Mouse (Mus musculus) forebrain, embryonic 14.5 days (tissue): ENCODE results near the gene Wdr73. TPM values are rescaled to one million over a fixed set of nuclear protein-coding genes. Genes with fewer than 3 reads are reported as not detected.

Experiments
- ATAC-seq: fragments of 200-750 bp; cut with Nextera tagmentation; 2 replicates; pipeline ENCODE4 v1.8.0; 2017; ENCODE audit warnings: mild to moderate bottlenecking, moderate library complexity
- DNase-seq: peaks from one replicate; pipeline ENCODE4 v3.0.0-alpha.2; 2015; ENCODE audit warnings: low spot score
- H3K27ac ChIP-seq: fragments of 300-500 bp; sonication (generic); 2 replicates; pipeline ENCODE4 v1.5.1; 2014; ENCODE audit warnings: low read depth, mild to moderate bottlenecking, control low read depth, low read length, moderate library complexity
- H3K27me3 ChIP-seq: fragments of 300-500 bp; sonication (generic); replicated peaks from 2 replicates; pipeline ENCODE4 v1.6.1; 2014; ENCODE audit warnings: low read length, control low read depth, mixed read lengths; ENCODE audit not compliant: control insufficient read depth, insufficient read depth
- H3K36me3 ChIP-seq: fragments of 300-500 bp; sonication (generic); 2 replicates; pipeline ENCODE4 v1.6.1; 2014; ENCODE audit warnings: low read length, control low read depth; ENCODE audit not compliant: control insufficient read depth, insufficient read depth
- H3K4me1 ChIP-seq: fragments of 300-500 bp; sonication (generic); 2 replicates; pipeline ENCODE4 v1.6.1; 2014; ENCODE audit warnings: antibody characterized with exemption, low read length, control low read depth; ENCODE audit not compliant: control insufficient read depth, insufficient read depth
- H3K4me2 ChIP-seq: fragments of 300-500 bp; sonication (generic); 2 replicates; pipeline ENCODE4 v1.6.1; 2014; ENCODE audit warnings: mild to moderate bottlenecking, control low read depth, low read length
- H3K4me3 ChIP-seq: fragments of 300-500 bp; sonication (generic); 2 replicates; pipeline ENCODE4 v1.5.1; 2014; ENCODE audit warnings: low read depth, low read length, control low read depth
- H3K9ac ChIP-seq: fragments of 300-500 bp; sonication (generic); 2 replicates; pipeline ENCODE4 v1.6.1; 2014; ENCODE audit warnings: mild to moderate bottlenecking, low read length, control low read depth, moderate library complexity
- H3K9me3 ChIP-seq: fragments of 300-500 bp; sonication (generic); replicated peaks from 2 replicates; pipeline ENCODE4 v1.6.1; 2016; ENCODE audit warnings: low read length, control low read depth, mixed read lengths; ENCODE audit not compliant: control insufficient read depth
- WGBS: fragments of 180-500 bp; shearing (Covaris S2); extraction: QIAGEN DNeasy Blood & Tissue Kit; methylation state at CpG from one replicate; pipeline ENCODE4 v1.1.7; 2014; 5-methylcytosine and 5-hydroxymethylcytosine counted together
- polyA plus RNA-seq: library from polyadenylated mRNA; unstranded; fragments of >200 nt; fragmentation: Nextera tagmentation; extraction: Ambion mirVana; gene quantifications from 2 replicates; pipeline ENCODE4 v1.2.1, GENCODE M21; 2014

Gene Wdr73
- polyA plus RNA-seq, 1 experiment from 2014 or later: 36.3 TPM

DNA sequence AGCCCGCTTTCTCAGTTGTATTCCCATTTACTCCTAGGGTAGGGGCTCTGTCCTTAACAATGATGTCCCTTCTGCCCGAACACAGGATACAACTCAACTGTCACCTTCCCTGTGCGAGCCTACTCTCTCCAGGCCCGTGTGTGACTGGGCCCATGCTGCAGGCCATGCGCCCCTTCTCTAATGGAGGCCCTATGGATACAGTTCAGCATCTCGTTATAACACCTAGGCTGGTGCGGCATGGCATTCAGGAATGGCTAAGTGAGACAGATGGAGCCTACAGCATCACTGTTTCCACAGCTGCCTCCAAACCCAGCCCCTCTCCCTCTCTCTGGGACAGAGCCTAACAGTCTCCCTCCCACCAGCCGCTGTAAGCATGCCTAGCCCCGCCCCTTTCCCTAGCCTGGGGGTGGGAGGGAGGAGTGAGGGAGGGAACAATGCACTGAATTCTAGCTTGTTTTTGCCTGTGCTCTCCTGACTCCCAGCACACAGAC is 12.0 kb downstream of the Wdr73 start:
- peak; percentile 82 for DNase-seq
- Histone ChIP-seq H3K4me2 (no peak overlapping the region), H3K4me1 (peaks cover 6% of the 10 kb centered on the region; the same call in 1 of the 2 replicates), H3K27me3 (no peaks in the 10 kb centered on the region), H3K4me3 (no peak overlapping the region), H3K9ac (0 out of 2 replicates have a peak overlapping the region, but pooled peaks have one; percentile 2), H3K36me3 (peaks cover 40% of the 10 kb centered on the region), H3K27ac (peak overlapping the region; percentile 67), H3K9me3 (no peaks in the 10 kb centered on the region)
- 46% methylated on average over 8 of the region's 9 CpGs for WGBS
- peak; percentile 88 for ATAC-seq

DNA sequence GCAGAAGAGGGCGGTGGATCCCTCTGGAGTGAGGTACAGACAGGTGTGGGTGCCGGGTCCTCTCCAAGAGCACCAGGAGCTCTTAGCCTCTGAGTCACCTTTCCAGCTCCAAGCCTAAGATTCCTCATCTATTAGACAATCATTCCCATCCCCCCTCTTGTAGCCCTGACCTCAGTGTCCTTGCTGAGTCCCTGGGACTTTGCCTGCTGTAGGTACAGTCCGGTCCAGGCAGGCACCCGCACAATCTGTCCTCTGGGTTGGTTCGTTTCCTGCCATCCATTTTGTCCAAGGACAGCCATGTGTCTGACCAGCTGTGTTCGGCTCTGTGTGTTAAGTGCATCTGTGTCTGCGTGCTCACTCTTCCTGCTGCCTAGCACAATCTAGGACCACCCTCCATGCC is 12.5 kb downstream of the Wdr73 start:
- H3K4me3 ChIP-seq: no peak overlapping the region
- WGBS: 73% methylated on average over 7 of the region's 7 CpGs
- no peaks in the 10 kb centered on the region for H3K27me3 ChIP-seq
- H3K36me3 ChIP-seq: peaks cover 36% of the 10 kb centered on the region
- no peaks in the 10 kb centered on the region for H3K9me3 ChIP-seq
- H3K4me1 ChIP-seq: peaks cover 6% of the 10 kb centered on the region; the same call in 1 of the 2 replicates
- ATAC-seq (peak; percentile 53; the same call in 1 of the 2 replicates), DNase-seq (no peak)
- no peak overlapping the region for H3K4me2 ChIP-seq
- no peak overlapping the region for H3K9ac ChIP-seq
- peak overlapping the region; percentile 67 for H3K27ac ChIP-seq

DNA sequence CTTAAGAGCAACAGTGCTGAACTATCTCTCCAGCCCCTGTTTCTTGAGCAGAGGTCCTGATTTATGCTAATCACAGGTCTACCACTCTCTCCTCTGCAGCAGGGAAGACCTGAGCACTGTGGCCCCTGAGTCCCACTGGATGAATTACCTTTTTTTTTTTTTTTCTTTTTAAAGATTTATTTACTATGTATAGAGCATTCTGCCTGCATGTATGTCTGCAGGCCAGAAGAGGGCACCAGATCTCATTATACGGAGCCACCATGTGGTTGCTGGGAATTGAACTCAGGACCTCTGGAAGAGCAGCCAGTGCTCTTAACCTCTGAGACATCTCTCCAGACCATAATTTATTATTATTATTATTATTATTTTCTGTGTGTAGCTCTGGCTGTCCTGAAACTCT is 15.4 kb downstream of the Wdr73 start:
- Histone ChIP-seq H3K9ac (no peak overlapping the region), H3K9me3 (no peaks in the 10 kb centered on the region), H3K4me2 (no peak overlapping the region), H3K36me3 (peaks cover 6% of the 10 kb centered on the region), H3K4me1 (peaks cover 6% of the 10 kb centered on the region; the same call in 1 of the 2 replicates), H3K27ac (no peak overlapping the region), H3K4me3 (no peak overlapping the region), H3K27me3 (no peaks in the 10 kb centered on the region)
- DNase-seq (peak; percentile 15), ATAC-seq (no peak)
- 14% methylated on average over 1 of the region's 1 CpGs for WGBS

DNA sequence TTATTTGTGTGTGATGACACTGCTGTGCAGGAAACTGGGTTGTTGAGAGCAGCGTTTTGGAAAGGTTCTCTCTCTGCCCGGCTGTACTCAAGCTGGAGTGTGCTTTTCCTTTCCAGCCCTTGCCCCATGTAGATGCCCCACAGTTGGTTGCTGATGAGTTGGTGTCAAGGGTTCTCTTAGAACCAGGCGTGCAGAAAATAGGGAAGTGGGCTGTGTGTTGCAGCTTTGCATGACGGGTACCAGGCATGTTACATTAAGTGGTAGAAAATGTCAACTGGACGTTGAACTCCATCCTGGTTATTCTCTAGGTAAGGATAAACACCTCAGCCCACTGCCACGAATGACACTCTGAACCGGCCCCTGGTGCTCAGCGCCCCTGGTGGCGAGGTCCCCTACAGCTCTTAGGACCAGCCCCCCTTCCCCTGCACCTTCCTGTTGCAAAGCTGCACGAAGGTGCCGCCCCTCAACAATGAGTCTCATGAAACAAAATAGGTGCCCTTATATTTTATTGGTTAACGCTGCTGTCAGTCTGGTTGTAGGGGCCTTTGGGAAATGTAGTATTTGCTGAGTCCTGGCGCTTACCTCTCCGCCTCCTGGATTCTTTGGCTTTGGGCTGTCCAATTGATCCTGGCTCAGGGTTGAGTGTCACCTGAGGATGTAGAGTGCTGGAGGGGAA is 18.1 kb downstream of the Wdr73 start:
- ATAC-seq: peak; percentile 92
- no peak overlapping the region; the same call in 1 of the 2 replicates for H3K4me3 ChIP-seq
- DNase-seq: peak; percentile 93
- H3K9ac ChIP-seq: no peak overlapping the region
- H3K36me3 ChIP-seq: 0 out of 2 replicates have a peak, but pooled peaks cover 3% of the 10 kb centered on the region
- no peaks in the 10 kb centered on the region for H3K9me3 ChIP-seq
- WGBS: 24% methylated on average over 14 of the region's 14 CpGs
- peak overlapping the region; percentile 38; the same call in 1 of the 2 replicates for H3K4me2 ChIP-seq
- H3K4me1 ChIP-seq: no peaks in the 10 kb centered on the region
- no peaks in the 10 kb centered on the region for H3K27me3 ChIP-seq
- no peak overlapping the region for H3K27ac ChIP-seq

DNA sequence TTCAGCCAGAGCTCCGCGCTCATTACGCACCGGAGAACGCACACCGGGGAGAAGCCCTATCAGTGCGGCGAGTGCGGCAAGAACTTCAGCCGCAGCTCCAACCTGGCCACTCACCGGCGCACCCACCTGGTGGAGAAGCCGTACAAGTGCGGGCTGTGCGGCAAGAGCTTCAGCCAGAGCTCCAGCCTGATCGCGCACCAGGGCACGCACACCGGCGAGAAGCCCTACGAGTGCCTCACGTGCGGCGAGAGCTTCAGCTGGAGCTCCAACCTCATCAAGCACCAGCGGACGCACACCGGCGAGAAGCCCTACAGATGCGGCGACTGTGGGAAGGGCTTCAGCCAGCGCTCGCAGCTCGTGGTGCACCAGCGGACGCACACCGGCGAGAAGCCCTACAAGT is 25.3 kb downstream of the Wdr73 start:
- H3K27me3 ChIP-seq: 0 out of 2 replicates have a peak, but pooled peaks cover 4% of the 10 kb centered on the region
- no peak overlapping the region for H3K4me2 ChIP-seq
- no peak overlapping the region for H3K9ac ChIP-seq
- DNase-seq: no peak
- WGBS: 24% methylated on average over 37 of the region's 37 CpGs
- H3K27ac ChIP-seq: no peak overlapping the region
- no peaks in the 10 kb centered on the region for H3K4me1 ChIP-seq
- no peak for ATAC-seq
- H3K9me3 ChIP-seq: no peaks in the 10 kb centered on the region
- H3K36me3 ChIP-seq: peaks cover 70% of the 10 kb centered on the region
- no peak overlapping the region for H3K4me3 ChIP-seq

DNA sequence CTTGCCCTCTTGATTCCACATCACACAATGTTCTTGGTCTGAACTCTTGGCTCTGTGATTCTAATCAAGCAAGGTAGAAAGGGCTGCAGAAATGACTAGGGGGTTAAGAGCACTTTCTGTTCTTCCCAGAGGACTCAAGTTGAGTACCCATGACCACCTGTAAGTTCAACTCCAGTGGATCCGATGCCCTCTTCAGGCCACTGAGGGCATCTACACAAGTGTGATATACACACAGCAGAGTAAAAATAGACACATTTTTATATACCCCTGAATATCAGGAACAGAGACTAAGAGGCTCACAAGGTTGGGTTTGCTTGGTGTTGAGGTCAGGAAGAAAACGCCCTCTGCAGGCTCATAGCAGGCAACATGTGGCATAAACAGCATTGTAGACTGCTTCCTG is 27.4 kb downstream of the Wdr73 start:
- Histone ChIP-seq H3K9ac (no peak overlapping the region), H3K4me3 (no peak overlapping the region), H3K27ac (no peak overlapping the region), H3K36me3 (peaks cover 86% of the 10 kb centered on the region), H3K4me1 (no peaks in the 10 kb centered on the region), H3K27me3 (0 out of 2 replicates have a peak, but pooled peaks cover 4% of the 10 kb centered on the region), H3K4me2 (no peak overlapping the region), H3K9me3 (no peaks in the 10 kb centered on the region)
- 96% methylated on average over 2 of the region's 2 CpGs for WGBS
- ATAC-seq: no peak
- DNase-seq: no peak

DNA sequence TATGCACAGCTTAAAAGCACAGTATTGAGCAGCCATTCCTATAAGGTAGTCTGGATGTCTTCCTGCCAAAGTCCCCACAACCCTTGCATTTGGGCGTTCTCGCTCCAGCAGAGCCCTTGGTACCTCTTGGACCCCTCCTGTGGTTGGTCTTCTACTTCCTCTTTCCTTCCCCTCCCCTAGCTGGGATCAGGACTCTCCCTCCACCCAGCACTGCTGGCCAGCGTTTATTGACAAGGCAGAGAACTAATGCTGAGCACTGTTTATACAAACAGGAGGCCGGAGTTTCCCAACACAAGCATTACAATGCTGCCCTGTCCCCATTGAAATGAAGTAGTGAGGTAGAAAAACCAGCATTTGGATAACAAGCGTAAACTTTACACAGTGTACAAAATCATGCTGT is 28.0 kb downstream of the Wdr73 start:
- WGBS: 86% methylated on average over 5 of the region's 5 CpGs
- DNase-seq (no peak), ATAC-seq (no peak)
- Histone ChIP-seq H3K9me3 (no peaks in the 10 kb centered on the region), H3K27ac (no peak overlapping the region), H3K36me3 (peaks cover 92% of the 10 kb centered on the region), H3K4me1 (no peaks in the 10 kb centered on the region), H3K27me3 (0 out of 2 replicates have a peak, but pooled peaks cover 4% of the 10 kb centered on the region), H3K4me3 (no peak overlapping the region), H3K4me2 (no peak overlapping the region), H3K9ac (no peak overlapping the region)

DNA sequence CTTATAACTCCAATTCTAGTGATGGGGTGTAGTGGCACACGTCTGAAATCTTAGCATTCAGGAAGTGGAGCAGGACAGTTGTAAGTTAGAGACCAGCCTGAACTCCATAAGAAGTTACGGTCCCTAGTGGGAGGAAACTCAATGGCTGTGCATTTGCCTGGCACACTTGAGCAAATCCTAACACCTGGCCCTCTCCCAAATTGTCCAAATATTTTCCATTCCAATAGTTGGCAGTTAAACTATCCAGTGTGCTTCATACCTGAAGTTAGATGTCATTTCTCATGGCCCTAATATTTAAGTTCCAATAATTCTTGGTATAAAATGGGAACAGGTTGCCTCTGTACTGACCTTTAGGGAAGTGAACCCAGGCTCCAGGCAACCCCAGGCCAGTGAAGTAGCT is 32.4 kb downstream of the Wdr73 start:
- Histone ChIP-seq H3K27ac (no peak overlapping the region), H3K9ac (no peak overlapping the region), H3K9me3 (no peaks in the 10 kb centered on the region), H3K27me3 (no peaks in the 10 kb centered on the region), H3K36me3 (peaks cover 90% of the 10 kb centered on the region), H3K4me1 (no peaks in the 10 kb centered on the region), H3K4me2 (no peak overlapping the region), H3K4me3 (no peak overlapping the region)
- 91% methylated on average over 2 of the region's 2 CpGs for WGBS
- ATAC-seq (no peak), DNase-seq (no peak)

DNA sequence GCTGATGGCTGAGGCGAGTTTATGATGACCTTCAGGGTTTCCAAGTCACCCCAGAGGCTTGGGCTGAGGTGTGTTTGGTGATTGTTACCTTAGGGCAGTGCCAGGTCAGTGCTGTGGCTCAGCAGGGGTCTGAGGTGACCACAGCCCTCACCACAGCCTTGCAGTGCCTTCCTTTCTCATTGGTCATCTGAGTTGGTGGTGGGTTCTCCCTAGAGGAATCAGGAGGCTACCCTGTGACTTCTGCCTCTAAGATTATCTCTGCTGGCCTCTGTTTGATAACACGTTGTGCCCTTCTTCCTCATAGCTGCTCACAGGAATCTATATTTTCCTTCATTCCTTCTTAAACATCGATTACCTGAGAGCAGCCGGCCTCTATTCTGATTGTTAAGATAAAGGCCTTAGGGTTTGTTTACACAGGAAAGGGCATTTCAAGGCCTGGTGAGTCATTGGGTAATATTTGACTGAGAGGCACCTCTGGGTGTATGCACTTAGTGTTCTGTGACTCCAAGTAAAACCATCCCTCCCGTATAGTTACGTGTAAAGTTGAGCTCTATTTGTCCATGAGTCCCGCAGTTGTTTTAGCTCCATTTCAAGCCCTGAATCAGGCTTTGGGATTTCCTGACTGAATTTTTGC is 34.4 kb downstream of the Wdr73 start:
- Histone ChIP-seq H3K27ac (no peak overlapping the region), H3K27me3 (no peaks in the 10 kb centered on the region), H3K4me1 (peaks cover 15% of the 10 kb centered on the region), H3K9ac (no peak overlapping the region), H3K9me3 (no peaks in the 10 kb centered on the region), H3K36me3 (peaks cover 79% of the 10 kb centered on the region), H3K4me2 (no peak overlapping the region), H3K4me3 (no peak overlapping the region)
- DNase-seq (no peak), ATAC-seq (no peak)
- WGBS: 92% methylated on average over 7 of the region's 7 CpGs
